In the genomic region with DNA sequence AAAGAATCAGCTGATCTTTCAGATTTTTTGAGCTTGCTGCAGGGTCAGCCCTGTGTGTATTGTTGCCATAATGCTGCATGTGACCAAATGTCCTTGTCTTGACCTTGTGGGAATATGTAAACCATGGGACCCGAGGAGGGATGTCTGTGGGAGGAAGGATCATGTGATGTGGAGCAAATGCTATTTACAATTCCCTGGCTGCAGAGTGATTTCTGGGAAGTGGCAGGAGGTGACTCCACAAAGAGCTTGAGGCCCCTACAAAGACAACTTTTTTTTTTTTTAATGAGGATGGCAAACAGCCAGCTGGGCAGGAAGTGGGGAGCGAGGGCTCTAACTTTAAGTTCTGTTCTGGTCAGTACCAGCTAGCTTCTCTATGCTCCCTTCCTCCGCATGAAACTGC, we compare ENCODE assay signal across 16 mouse cellular contexts. TPM values are rescaled to one million over a fixed set of nuclear protein-coding genes. Genes with fewer than 3 reads are reported as not detected.
A peak's percentile ranks its signal among the peaks of the same experiment; 100 is the strongest.
DNase-seq lines count a peak whose midpoint lies in the region; ATAC-seq and TF ChIP-seq lines count a peak whose summit lies in the region.
"Had no signal": no experiment of that assay in that cellular context is flagged by ENCODE, and none has a peak within 500 bp of the region (broad histone marks: within the 10 kb centered on the region; RNA-seq: fewer than 3 reads in every experiment).

No protein-coding gene starts in this region.

- no peak overlapping the region for H3K4me3 ChIP-seq in gastrocnemius, adult 2 months
- no peak overlapping the region for H3K4me3 ChIP-seq in intestine, embryonic 15.5 days (replicated peaks)
- no peak overlapping the region for H3K4me3 ChIP-seq in intestine, postnatal 0 days (ENCODE audit: low read depth, low read length)
- H3K4me3 ChIP-seq in midbrain, postnatal 0 days (ENCODE audit: low read depth, low read length): no peak overlapping the region
- H3K4me3 ChIP-seq in midbrain, embryonic 15.5 days: no peak overlapping the region
- H3K4me3 ChIP-seq in stomach, embryonic 15.5 days (replicated peaks): no peak overlapping the region
- H3K4me3 ChIP-seq: embryonic facial prominence, embryonic 13.5 days; forebrain, embryonic 13.5 days; left cerebral cortex, adult 2 months; limb, embryonic 15.5 days had no signal

- 0 out of 2 replicates have a peak, but pooled peaks have one; percentile 43 for ATAC-seq in intestine, embryonic 15.5 days
- no peak for ATAC-seq in intestine, postnatal 0 days
- no peak for ATAC-seq in midbrain, postnatal 0 days (ENCODE audit: low FRiP score)
- ATAC-seq in midbrain, embryonic 15.5 days (replicated peaks): no peak
- peak; percentile 53; the same call in 1 of the 2 replicates for ATAC-seq in stomach, embryonic 15.5 days (ENCODE audit: insufficient read depth, low FRiP score, low read depth)
- ATAC-seq: forebrain, embryonic 13.5 days had no signal

- H3K27ac ChIP-seq in gastrocnemius, adult 2 months: peak overlapping the region; percentile 46; the same call in 1 of the 2 replicates
- H3K27ac ChIP-seq in intestine, embryonic 15.5 days: no peak overlapping the region
- H3K27ac ChIP-seq in intestine, postnatal 0 days (ENCODE audit: low read depth, low read length): no peak overlapping the region
- H3K27ac ChIP-seq in midbrain, postnatal 0 days (ENCODE audit: low read depth, low read length): 0 out of 2 replicates have a peak overlapping the region, but pooled peaks have one; percentile 26
- no peak overlapping the region for H3K27ac ChIP-seq in midbrain, embryonic 15.5 days
- no peak overlapping the region for H3K27ac ChIP-seq in stomach, embryonic 15.5 days
- H3K27ac ChIP-seq: embryonic facial prominence, embryonic 13.5 days; forebrain, embryonic 13.5 days; left cerebral cortex, adult 2 months; limb, embryonic 15.5 days had no signal

- 0 out of 2 replicates have a peak, but pooled peaks cover 7% of the 10 kb centered on the region for H3K4me1 ChIP-seq in intestine, embryonic 15.5 days (replicated peaks)
- H3K4me1 ChIP-seq in intestine, postnatal 0 days (replicated peaks; ENCODE audit: control insufficient read depth, insufficient read depth, low read length): no peaks in the 10 kb centered on the region
- no peaks in the 10 kb centered on the region for H3K4me1 ChIP-seq in midbrain, postnatal 0 days (ENCODE audit: insufficient read depth, low read length)
- no peaks in the 10 kb centered on the region for H3K4me1 ChIP-seq in midbrain, embryonic 15.5 days
- peaks cover 14% of the 10 kb centered on the region; the same call in 1 of the 2 replicates for H3K4me1 ChIP-seq in stomach, embryonic 15.5 days

- H3K4me2 ChIP-seq in intestine, embryonic 15.5 days (replicated peaks): no peak overlapping the region
- H3K4me2 ChIP-seq in intestine, postnatal 0 days (replicated peaks; ENCODE audit: low read depth): no peak overlapping the region
- no peak overlapping the region for H3K4me2 ChIP-seq in midbrain, postnatal 0 days (ENCODE audit: low read depth, low read length, poor library complexity, severe bottlenecking)
- no peak overlapping the region for H3K4me2 ChIP-seq in midbrain, embryonic 15.5 days
- no peak overlapping the region for H3K4me2 ChIP-seq in stomach, embryonic 15.5 days
- H3K4me2 ChIP-seq: embryonic facial prominence, embryonic 13.5 days; forebrain, embryonic 13.5 days; limb, embryonic 15.5 days had no signal

- no peaks in the 10 kb centered on the region for H3K36me3 ChIP-seq in intestine, embryonic 15.5 days
- H3K36me3 ChIP-seq in intestine, postnatal 0 days (ENCODE audit: control insufficient read depth, insufficient read depth): no peaks in the 10 kb centered on the region
- H3K36me3 ChIP-seq in midbrain, postnatal 0 days (ENCODE audit: insufficient read depth, low read length): no peaks in the 10 kb centered on the region
- H3K36me3 ChIP-seq in midbrain, embryonic 15.5 days (replicated peaks): no peaks in the 10 kb centered on the region
- H3K36me3 ChIP-seq in stomach, embryonic 15.5 days: no peaks in the 10 kb centered on the region
- H3K36me3 ChIP-seq: embryonic facial prominence, embryonic 13.5 days; limb, embryonic 15.5 days had no signal

- H3K9ac ChIP-seq in intestine, embryonic 15.5 days: no peak overlapping the region
- H3K9ac ChIP-seq in intestine, postnatal 0 days (ENCODE audit: low read depth, low read length): no peak overlapping the region
- no peak overlapping the region for H3K9ac ChIP-seq in midbrain, postnatal 0 days (replicated peaks; ENCODE audit: low read length, poor library complexity, severe bottlenecking)
- no peak overlapping the region for H3K9ac ChIP-seq in midbrain, embryonic 15.5 days
- H3K9ac ChIP-seq in stomach, embryonic 15.5 days: no peak overlapping the region
- H3K9ac ChIP-seq: embryonic facial prominence, embryonic 13.5 days; forebrain, embryonic 13.5 days; limb, embryonic 15.5 days had no signal

- H3K27me3 ChIP-seq in intestine, embryonic 15.5 days (replicated peaks): no peaks in the 10 kb centered on the region
- no peaks in the 10 kb centered on the region for H3K27me3 ChIP-seq in intestine, postnatal 0 days (replicated peaks; ENCODE audit: control insufficient read depth, insufficient read depth, low read length)
- H3K27me3 ChIP-seq in midbrain, postnatal 0 days (ENCODE audit: insufficient read depth, low read length): no peaks in the 10 kb centered on the region
- no peaks in the 10 kb centered on the region for H3K27me3 ChIP-seq in midbrain, embryonic 15.5 days (replicated peaks)
- no peaks in the 10 kb centered on the region for H3K27me3 ChIP-seq in stomach, embryonic 15.5 days (replicated peaks)
- H3K27me3 ChIP-seq: embryonic facial prominence, embryonic 13.5 days; forebrain, embryonic 13.5 days; limb, embryonic 15.5 days had no signal

- DNase-seq in gastrocnemius, adult 2 months: no peak
- DNase-seq in gastrocnemius, adult 18-20 months (ENCODE audit: low spot score): no peak
- DNase-seq in midbrain, postnatal 0 days (ENCODE audit: low spot score): peak; percentile 26
- DNase-seq in cerebellum, postnatal 4 days (ENCODE audit: low spot score in 2 of 2): no peak
- DNase-seq: cerebellum, adult 9-11 months; gastrocnemius, postnatal 10 days; thymus, postnatal 14 days had no signal

- WGBS in intestine, embryonic 15.5 days: 34% methylated on average over 3 of the region's 3 CpGs
- WGBS in intestine, postnatal 0 days: 37% methylated on average over 3 of the region's 3 CpGs
- 52% methylated on average over 3 of the region's 3 CpGs for WGBS in midbrain, postnatal 0 days
- 46% methylated on average over 3 of the region's 3 CpGs for WGBS in midbrain, embryonic 15.5 days
- 31% methylated on average over 3 of the region's 3 CpGs for WGBS in stomach, embryonic 15.5 days

- H3K9me3 ChIP-seq in intestine, embryonic 15.5 days: no peaks in the 10 kb centered on the region
- no peaks in the 10 kb centered on the region for H3K9me3 ChIP-seq in intestine, postnatal 0 days (ENCODE audit: control insufficient read depth)
- H3K9me3 ChIP-seq in midbrain, postnatal 0 days (ENCODE audit: low read length): no peaks in the 10 kb centered on the region
- H3K9me3 ChIP-seq in midbrain, embryonic 15.5 days: no peaks in the 10 kb centered on the region
- no peaks in the 10 kb centered on the region for H3K9me3 ChIP-seq in stomach, embryonic 15.5 days
- H3K9me3 ChIP-seq: embryonic facial prominence, embryonic 13.5 days; forebrain, embryonic 13.5 days; limb, embryonic 15.5 days had no signal

- TF ChIP-seq CTCF in gastrocnemius, adult 2 months (IDR thresholded peaks at IDR 0.05): no peak
- no peak for TF ChIP-seq CTCF in intestine, postnatal 0 days (IDR thresholded peaks at IDR 0.05; ENCODE audit: low read depth)
- no peak for TF ChIP-seq CTCF in midbrain, postnatal 0 days (IDR thresholded peaks at IDR 0.05)

- intact Hi-C loops in gastrocnemius, adult 2 months (cut with DNase I): no loop called here

RNA-seq across cellular contexts. Expression of gene Adgrf1, which starts 20.5 kb away (rescaled TPM):
- total RNA-seq in gastrocnemius, adult 2 months (2021): not detected
- total RNA-seq in gastrocnemius, adult 18-20 months (2021): not detected
- 0.15 and 0.19 TPM in 2 replicates for polyA plus RNA-seq in intestine, embryonic 15.5 days (2015; fragmentation: Nextera tagmentation; extraction: Ambion mirVana)
- 0.38 and 0.55 TPM in 2 replicates for polyA plus RNA-seq in intestine, postnatal 0 days (2015; fragmentation: Nextera tagmentation; extraction: Ambion mirVana)
- total RNA-seq in midbrain, postnatal 0 days (2014; rRNA removed): not detected in 2 replicates
- polyA plus RNA-seq in midbrain, postnatal 0 days (2015; fragmentation: Nextera tagmentation; extraction: Ambion mirVana): not detected in 2 replicates
- not detected in 2 replicates for polyA plus RNA-seq in midbrain, embryonic 15.5 days (2015; fragmentation: Nextera tagmentation; extraction: Ambion mirVana)
- 0.05 and 0.10 TPM in 2 replicates for polyA plus RNA-seq in stomach, embryonic 15.5 days (2015; fragmentation: Nextera tagmentation; extraction: Ambion mirVana)
- total RNA-seq: gastrocnemius, postnatal 10 days; left cerebral cortex, adult 2 months had no signal
- polyA plus RNA-seq: embryonic facial prominence, embryonic 13.5 days; forebrain, embryonic 13.5 days; limb, embryonic 15.5 days; neural tube, embryonic 11.5 days had no signal

Comparison
In these comparisons a context has a peak if more than half of its experiments do, and no peak if none do; other contexts are left out.
1. H3K27ac ChIP-seq: peak in gastrocnemius, adult 2 months (single experiment) and midbrain, postnatal 0 days (single experiment); none in intestine, embryonic 15.5 days (single experiment), intestine, postnatal 0 days (single experiment), midbrain, embryonic 15.5 days (single experiment) and stomach, embryonic 15.5 days (single experiment).
2. ATAC-seq: peak in intestine, embryonic 15.5 days (single experiment) and stomach, embryonic 15.5 days (single experiment); none in intestine, postnatal 0 days (single experiment), midbrain, postnatal 0 days (single experiment) and midbrain, embryonic 15.5 days (single experiment).